Mouse (Mus musculus) MEL (cell line): ENCODE results near the gene Atg4b.

ENCODE experiments used
- CTCF ChIP-seq, 3 experiments: IDR thresholded peaks in 2 of 3; conservative IDR thresholded peaks in 1 of 3; 2 replicates each; pipeline ENCODE4 v1.5.1; 2011 to 2012; ENCODE audit warnings: low read length in 3 of 3, low read depth in 2 of 3, mild to moderate bottlenecking in 2 of 3, improper control_type of control experiment in 1 of 3, inconsistent platforms in 1 of 3, mixed read lengths in 1 of 3, moderate library complexity in 1 of 3; ENCODE audit not compliant: control insufficient read depth in 1 of 3, insufficient read depth in 1 of 3, poor library complexity in 1 of 3, severe bottlenecking in 1 of 3
- ETS1 ChIP-seq: IDR thresholded peaks from 2 replicates; pipeline ENCODE4 v1.6.1; 2012; ENCODE audit warnings: low read depth, mild to moderate bottlenecking, inconsistent platforms, low read length, improper control_type of control experiment, moderate library complexity
- HCFC1 ChIP-seq: IDR thresholded peaks from 2 replicates; pipeline ENCODE4 v1.6.1; 2012; ENCODE audit warnings: low read depth, mild to moderate bottlenecking, inconsistent platforms, low read length, improper control_type of control experiment, moderate library complexity
- KAT2A ChIP-seq: conservative IDR thresholded peaks from 2 replicates; pipeline ENCODE4 v1.6.1; 2012; ENCODE audit warnings: low read depth, low read length, improper control_type of control experiment, inconsistent platforms
- POLR2A ChIP-seq, 2 experiments: IDR thresholded peaks; 2 replicates each; pipeline ENCODE4 v1.6.1; 2011 to 2012; ENCODE audit warnings: low read length in 2 of 2, mild to moderate bottlenecking in 2 of 2, control low read depth in 1 of 2, improper control_type of control experiment in 1 of 2, low read depth in 1 of 2, moderate library complexity in 1 of 2; ENCODE audit not compliant: control insufficient read depth in 1 of 2, insufficient read depth in 1 of 2, poor library complexity in 1 of 2
- TBP ChIP-seq: IDR thresholded peaks from 2 replicates; pipeline ENCODE4 v1.8.0; 2011; ENCODE audit warnings: low read depth, low read length, improper control_type of control experiment

DNA sequence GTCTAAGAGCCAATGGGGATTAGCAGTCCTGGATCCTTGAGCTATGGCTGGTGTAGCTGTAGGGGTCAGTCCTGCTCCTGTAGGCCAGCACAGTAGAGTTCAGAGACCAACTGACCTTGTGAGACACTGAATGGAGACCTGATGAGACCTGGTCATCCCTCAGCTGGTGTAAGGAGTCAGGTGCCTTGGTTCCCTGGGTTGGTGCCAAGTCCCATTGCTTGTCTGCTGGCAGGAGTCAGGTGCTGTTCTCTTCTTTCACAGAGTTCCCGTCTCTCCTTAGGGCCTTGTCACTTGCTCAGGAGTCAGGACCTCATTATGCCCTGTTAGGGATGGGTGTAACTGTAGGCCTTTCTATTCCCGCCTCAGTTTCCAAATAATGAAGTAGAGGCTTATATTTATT, 35.6 kb downstream of the Atg4b start:
- TF ChIP-seq POLR2A (IDR thresholded peaks at IDR 0.05; ENCODE audit: control insufficient read depth in 1 of 2, insufficient read depth in 1 of 2, low read depth in 1 of 2, low read length in 2 of 2, poor library complexity in 1 of 2) (peak in 1 of 2 experiments; percentile 35; a peak in 1 of 4 replicates), TBP (no peak), CTCF (IDR thresholded peaks at IDR 0.05 in 2 of 3, conservative IDR thresholded peaks at IDR 0.05 in 1 of 3; ENCODE audit: control insufficient read depth in 1 of 3, insufficient read depth in 1 of 3, low read depth in 2 of 3, low read length in 3 of 3, poor library complexity in 1 of 3, severe bottlenecking in 1 of 3) (no peak), ETS1 (no peak), HCFC1 (no peak), KAT2A (no peak)
